Mouse (Mus musculus) C2C12 (cell line): Measurements from ENCODE around the gene Alg13. TPM values are rescaled to one million over a fixed set of nuclear protein-coding genes. Genes with fewer than 3 reads are reported as not detected.
A peak's percentile ranks its signal among the peaks of the same experiment; 100 is the strongest.

ENCODE experiments used
- H3K27me3 ChIP-seq: one replicate; pipeline ENCODE4 v1.6.1; 2011; ENCODE audit not compliant: control insufficient read depth, insufficient read depth, insufficient read length
- H3K36me3 ChIP-seq: one replicate; pipeline ENCODE4 v1.6.1; 2011; ENCODE audit not compliant: control insufficient read depth, insufficient read depth
- H3K4me3 ChIP-seq: one replicate; pipeline ENCODE4 v1.5.1; 2011; ENCODE audit warnings: mild to moderate bottlenecking, control low read depth; ENCODE audit not compliant: poor library complexity, insufficient read depth, severe bottlenecking
- H3K79me2 ChIP-seq: one replicate; pipeline ENCODE4 v1.6.1; 2011; ENCODE audit not compliant: control insufficient read depth, insufficient read depth
- H3K79me3 ChIP-seq: one replicate; pipeline ENCODE4 v1.6.1; 2011; ENCODE audit warnings: low read depth, control low read depth
- H3ac ChIP-seq: one replicate; pipeline ENCODE3; 2011; ENCODE audit warnings: low read depth; ENCODE audit not compliant: control insufficient read depth, insufficient read length
- CEBPB ChIP-seq: IDR thresholded peaks from one replicate; pipeline ENCODE4 v1.6.1; 2011; ENCODE audit warnings: low read depth, mild to moderate bottlenecking, control low read depth, moderate library complexity
- CTCF ChIP-seq: IDR thresholded peaks from one replicate; pipeline ENCODE4 v1.5.1; 2011; ENCODE audit not compliant: control insufficient read depth, insufficient read depth, insufficient read length
- FOSL1 ChIP-seq: IDR thresholded peaks from one replicate; pipeline ENCODE4 v1.8.0; 2011; ENCODE audit warnings: mild to moderate bottlenecking, low read length; ENCODE audit not compliant: poor library complexity, insufficient read depth, severe bottlenecking
- MAX ChIP-seq: IDR thresholded peaks from one replicate; pipeline ENCODE4 v1.6.1; 2011; ENCODE audit warnings: mild to moderate bottlenecking, control low read depth
- MYOD1 ChIP-seq: IDR thresholded peaks from one replicate; pipeline ENCODE4 v1.6.1; 2011; ENCODE audit warnings: low read depth; ENCODE audit not compliant: control insufficient read depth, insufficient read length
- MYOG ChIP-seq: IDR thresholded peaks from one replicate; pipeline ENCODE4 v1.6.1; 2011; ENCODE audit not compliant: control insufficient read depth, insufficient read length; ENCODE audit errors: extremely low read depth
- USF1 ChIP-seq: IDR thresholded peaks from one replicate; pipeline ENCODE4 v1.6.1; 2011; ENCODE audit warnings: low read depth, mild to moderate bottlenecking, control low read depth, moderate library complexity
- polyA plus RNA-seq: library from polyadenylated mRNA; unstranded; fragments of >200 nt; fragmentation: generic; extraction: Trizol; gene quantifications from one replicate; pipeline ENCODE4 v1.2.1, GENCODE M21; 2012; ENCODE audit warnings: missing spikeins

The Alg13 gene
- polyA plus RNA-seq, 1 experiment, result 7.7 TPM

- TF ChIP-seq MAX (no peak), FOSL1 (no peak), USF1 (no peak), CEBPB (no peak), CTCF (no peak), MYOG (no peak), MYOD1 (no peak)
- Histone ChIP-seq H3K79me2 (no peaks in the 10 kb centered on the region), H3K27me3 (no peaks in the 10 kb centered on the region), H3K36me3 (no peaks in the 10 kb centered on the region), H3K4me3 (no peak overlapping the region), H3K79me3 (no peaks in the 10 kb centered on the region), H3ac (no peak overlapping the region)
These were observed 20.8 kb downstream of the Alg13 start for GRCm38 (mm10) chrX:144338355-144338754.

GRCm38 (mm10) chrX:144374196-144374595 lies 56.6 kb downstream of the Alg13 start:
- H3K79me3 ChIP-seq, result no peaks in the 10 kb centered on the region
- H3ac ChIP-seq, result no peak overlapping the region
- no peak for TF ChIP-seq MYOG
- TF ChIP-seq MAX, result no peak
- no peak for TF ChIP-seq MYOD1
- TF ChIP-seq CEBPB, result no peak
- TF ChIP-seq USF1, result no peak
- TF ChIP-seq CTCF, result no peak
- TF ChIP-seq FOSL1, result no peak
- no peak overlapping the region for H3K4me3 ChIP-seq
- no peaks in the 10 kb centered on the region for H3K27me3 ChIP-seq
- no peaks in the 10 kb centered on the region for H3K36me3 ChIP-seq
- no peaks in the 10 kb centered on the region for H3K79me2 ChIP-seq

- H3K36me3 ChIP-seq, result no peaks in the 10 kb centered on the region
- H3K27me3 ChIP-seq, result no peaks in the 10 kb centered on the region
- TF ChIP-seq MYOG, result no peak
- no peak for TF ChIP-seq FOSL1
- TF ChIP-seq MAX, result no peak
- TF ChIP-seq USF1, result no peak
- no peak for TF ChIP-seq MYOD1
- TF ChIP-seq CEBPB, result no peak
- peak; percentile 65 for TF ChIP-seq CTCF
- H3K4me3 ChIP-seq, result no peak overlapping the region
- H3K79me3 ChIP-seq, result no peaks in the 10 kb centered on the region
- no peak overlapping the region for H3ac ChIP-seq
- no peaks in the 10 kb centered on the region for H3K79me2 ChIP-seq
These were observed 85.9 kb downstream of the Alg13 start for GRCm38 (mm10) chrX:144403526-144403925.

- Histone ChIP-seq H3ac (no peak overlapping the region), H3K79me3 (no peaks in the 10 kb centered on the region), H3K36me3 (no peaks in the 10 kb centered on the region), H3K27me3 (no peaks in the 10 kb centered on the region), H3K79me2 (no peaks in the 10 kb centered on the region), H3K4me3 (no peak overlapping the region)
- TF ChIP-seq MYOD1, result no peak
- TF ChIP-seq MYOG, result no peak
- TF ChIP-seq CTCF, result no peak
- TF ChIP-seq CEBPB, result no peak
- no peak for TF ChIP-seq USF1
- no peak for TF ChIP-seq MAX
- TF ChIP-seq FOSL1, result no peak
These were observed 90.4 kb downstream of the Alg13 start for GRCm38 (mm10) chrX:144408036-144408435.

- Histone ChIP-seq H3ac (no peak overlapping the region), H3K79me3 (no peaks in the 10 kb centered on the region), H3K79me2 (no peaks in the 10 kb centered on the region), H3K36me3 (no peaks in the 10 kb centered on the region), H3K27me3 (no peaks in the 10 kb centered on the region), H3K4me3 (no peak overlapping the region)
- TF ChIP-seq CEBPB (no peak), FOSL1 (no peak), USF1 (no peak), CTCF (no peak), MAX (no peak), MYOD1 (no peak)
These were observed 102.7 kb downstream of the Alg13 start for GRCm38 (mm10) chrX:144420259-144420658.

GRCm38 (mm10) chrX:144421091-144421490 lies 103.5 kb downstream of the Alg13 start:
- TF ChIP-seq USF1 (no peak), MAX (no peak), MYOD1 (no peak), MYOG (no peak), FOSL1 (no peak), CTCF (no peak), CEBPB (no peak)
- H3K4me3 ChIP-seq, result no peak overlapping the region
- H3K27me3 ChIP-seq, result no peaks in the 10 kb centered on the region
- no peak overlapping the region for H3ac ChIP-seq
- H3K36me3 ChIP-seq, result no peaks in the 10 kb centered on the region
- no peaks in the 10 kb centered on the region for H3K79me3 ChIP-seq
- H3K79me2 ChIP-seq, result no peaks in the 10 kb centered on the region
